Comparison of ENCODE assay signal across 9 mouse cellular contexts in the genomic region with DNA sequence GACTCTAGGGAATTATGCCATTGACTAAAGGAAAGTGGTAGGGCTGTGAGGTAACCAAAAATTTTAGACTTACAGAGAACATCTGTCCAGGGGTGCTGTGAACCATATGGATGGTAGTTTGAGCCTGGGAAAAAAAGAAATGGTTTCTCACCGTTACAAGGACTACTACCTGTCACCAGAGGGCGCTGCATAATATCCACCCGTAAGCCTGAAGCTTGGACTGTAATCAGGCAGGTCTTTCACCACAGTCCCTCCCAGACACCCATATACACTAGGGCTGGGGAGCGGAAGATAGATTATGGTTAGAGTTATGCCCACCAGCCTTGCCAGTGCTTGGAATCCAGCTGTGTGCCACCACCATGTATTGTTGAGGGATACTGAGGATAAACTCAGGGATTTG. TPM values are rescaled to one million over a fixed set of nuclear protein-coding genes. Genes with fewer than 3 reads are reported as not detected.
A peak's percentile ranks its signal among the peaks of the same experiment; 100 is the strongest.
DNase-seq lines count a peak whose midpoint lies in the region; ATAC-seq lines count a peak whose summit lies in the region.
"Had no signal": no experiment of that assay in that cellular context is flagged by ENCODE, and none has a peak within 500 bp of the region (broad histone marks: within the 10 kb centered on the region; RNA-seq: fewer than 3 reads in every experiment).

No protein-coding gene starts in this region.

- no peak overlapping the region for H3K4me3 ChIP-seq in forebrain, embryonic 10.5 days
- no peak overlapping the region for H3K4me3 ChIP-seq in forebrain, embryonic 16.5 days (replicated peaks; ENCODE audit: low read length)
- H3K4me3 ChIP-seq: neural tube, embryonic 12.5 days had no signal

- peak; percentile 44 for DNase-seq in forebrain, embryonic 10.5 days (ENCODE audit: extremely low spot score, low spot score)
- DNase-seq in right cerebral cortex, adult 2 months (ENCODE audit: low spot score in 2 of 2): peak; percentile 46 to 67
- no peak for DNase-seq in right cerebral cortex, postnatal 25 days
- DNase-seq in cerebellum, adult 9-10 months: peak; percentile 24
- DNase-seq in hindlimb bud, embryonic 11.5 days (ENCODE audit: extremely low spot score, low read depth, low spot score): peak; percentile 18
- DNase-seq in lung, adult 18-20 months: peak; percentile 38 to 59
- peak; percentile 53 to 83 for DNase-seq in spleen, postnatal 4 days (ENCODE audit: low spot score in 2 of 2)

- peaks cover 4% of the 10 kb centered on the region for H3K4me1 ChIP-seq in forebrain, embryonic 10.5 days
- H3K4me1 ChIP-seq in forebrain, embryonic 16.5 days (replicated peaks; ENCODE audit: control insufficient read depth, insufficient read depth, low read length): no peaks in the 10 kb centered on the region

- ATAC-seq in forebrain, embryonic 16.5 days: no peak

- H3K27me3 ChIP-seq in forebrain, embryonic 10.5 days (ENCODE audit: poor library complexity, severe bottlenecking): no peaks in the 10 kb centered on the region
- no peaks in the 10 kb centered on the region for H3K27me3 ChIP-seq in forebrain, embryonic 16.5 days (replicated peaks; ENCODE audit: control insufficient read depth, insufficient read depth, low read length)
- H3K27me3 ChIP-seq: neural tube, embryonic 12.5 days had no signal

- H3K9ac ChIP-seq in forebrain, embryonic 16.5 days (replicated peaks; ENCODE audit: low read depth, low read length): no peak overlapping the region
- H3K9ac ChIP-seq: neural tube, embryonic 12.5 days had no signal

- no peak overlapping the region for H3K27ac ChIP-seq in forebrain, embryonic 10.5 days
- H3K27ac ChIP-seq in forebrain, embryonic 16.5 days (ENCODE audit: low read length): no peak overlapping the region
- H3K27ac ChIP-seq: neural tube, embryonic 12.5 days had no signal

- H3K36me3 ChIP-seq in forebrain, embryonic 10.5 days (replicated peaks): no peaks in the 10 kb centered on the region
- H3K36me3 ChIP-seq in forebrain, embryonic 16.5 days (ENCODE audit: control insufficient read depth, insufficient read depth): no peaks in the 10 kb centered on the region
- H3K36me3 ChIP-seq: neural tube, embryonic 12.5 days had no signal

- no peaks in the 10 kb centered on the region for H3K9me3 ChIP-seq in forebrain, embryonic 10.5 days
- H3K9me3 ChIP-seq in forebrain, embryonic 16.5 days (ENCODE audit: control insufficient read depth, low read length): no peaks in the 10 kb centered on the region
- H3K9me3 ChIP-seq: neural tube, embryonic 12.5 days had no signal

- WGBS in forebrain, embryonic 10.5 days: 26% methylated on average over 4 of the region's 4 CpGs
- WGBS in forebrain, embryonic 16.5 days: 20% methylated on average over 4 of the region's 4 CpGs

- no peak overlapping the region for H3K4me2 ChIP-seq in forebrain, embryonic 16.5 days (ENCODE audit: low read length)
- H3K4me2 ChIP-seq: neural tube, embryonic 12.5 days had no signal

RNA-seq across cellular contexts. Expression of a gene that starts 17.4 kb away (rescaled TPM):
- polyA plus RNA-seq in forebrain, embryonic 10.5 days (2016; fragmentation: Nextera tagmentation; extraction: Ambion mirVana): 2.0 and 2.6 TPM in 2 replicates
- 6.8 and 8.3 TPM in 2 replicates for polyA plus RNA-seq in forebrain, embryonic 16.5 days (2015; fragmentation: Nextera tagmentation; extraction: Ambion mirVana)

RNA-seq across cellular contexts. Expression of a gene that starts 46.8 kb away (rescaled TPM):
- 0.89 and 0.93 TPM in 2 replicates for polyA plus RNA-seq in forebrain, embryonic 10.5 days (2016; fragmentation: Nextera tagmentation; extraction: Ambion mirVana)
- polyA plus RNA-seq in forebrain, embryonic 16.5 days (2015; fragmentation: Nextera tagmentation; extraction: Ambion mirVana): 1.2 and 1.4 TPM in 2 replicates
